Mouse (Mus musculus) megakaryocyte progenitor cell, adult 5-6 weeks (primary cell): ENCODE measurements around the gene Slc27a4. TPM values are rescaled to one million over a fixed set of nuclear protein-coding genes. Genes with fewer than 3 reads are reported as not detected.

Experiments used
- ATAC-seq: replicated peaks from 2 replicates; pipeline ENCODE4 v1.8.0; 2016; ENCODE audit warnings: mild to moderate bottlenecking, moderate TSS enrichment, inconsistent platforms; ENCODE audit not compliant: poor library complexity
- total RNA-seq, 2 experiments: library from RNA; stranded (forward) in 1 of 2; stranded (reverse) in 1 of 2; fragments of 157-497, 149-512 nt in 1 of 2; fragments of 200-1000 nt in 1 of 2; gene quantifications; 2 replicates each; pipeline versions ENCODE4 v1.2.3 to v1.2.4; 2015 to 2017

The Slc27a4 gene
- total RNA-seq, 2 experiments from 2014 or later, result 4.2 to 7.2 TPM

GRCm38 (mm10) chr2:29820025-29820817, 17.8 kb downstream of the Slc27a4 start, which contains the start of gene Urm1:
Gene Urm1 (plus strand): TSS chr2:29820075.
- peak; percentile 73 for ATAC-seq

- peak; percentile 17 for ATAC-seq
Observed at GRCm38 (mm10) chr2:29826318-29826925, 24.0 kb downstream of the Slc27a4 start.

GRCm38 (mm10) chr2:29826926-29827708, 24.7 kb downstream of the Slc27a4 start:
- peak; percentile 98 for ATAC-seq

GRCm38 (mm10) chr2:29827709-29828024, 25.2 kb downstream of the Slc27a4 start:
- peak; percentile 27; the same call in 1 of the 2 replicates for ATAC-seq

GRCm38 (mm10) chr2:29831106-29831505, 28.7 kb downstream of the Slc27a4 start:
- no peak for ATAC-seq

GRCm38 (mm10) chr2:29833796-29834195, 31.4 kb downstream of the Slc27a4 start:
- no peak for ATAC-seq

- ATAC-seq, result no peak
Observed at GRCm38 (mm10) chr2:29835391-29835899, 33.0 kb downstream of the Slc27a4 start.

- no peak for ATAC-seq
Observed at GRCm38 (mm10) chr2:29839460-29839859, 37.0 kb downstream of the Slc27a4 start.

GRCm38 (mm10) chr2:29843231-29844105, 41.0 kb downstream of the Slc27a4 start:
- ATAC-seq, result no peak

- ATAC-seq, result no peak
Observed at GRCm38 (mm10) chr2:29844115-29844514, 41.7 kb downstream of the Slc27a4 start.

GRCm38 (mm10) chr2:29844661-29845060, 42.2 kb downstream of the Slc27a4 start:
- no peak for ATAC-seq

- ATAC-seq, result no peak
Observed at GRCm38 (mm10) chr2:29845636-29846035, 43.2 kb downstream of the Slc27a4 start.

GRCm38 (mm10) chr2:29846061-29846853, 43.8 kb downstream of the Slc27a4 start:
- no peak for ATAC-seq

GRCm38 (mm10) chr2:29846911-29847310, 44.5 kb downstream of the Slc27a4 start:
- no peak for ATAC-seq

- ATAC-seq, result no peak
Observed at GRCm38 (mm10) chr2:29849041-29849440, 46.6 kb downstream of the Slc27a4 start.

- 0 out of 2 replicates have a peak, but pooled peaks have one; percentile 34 for ATAC-seq
Observed at GRCm38 (mm10) chr2:29849841-29850480, 47.5 kb downstream of the Slc27a4 start.

GRCm38 (mm10) chr2:29852957-29853485, 50.6 kb downstream of the Slc27a4 start:
- no peak for ATAC-seq

GRCm38 (mm10) chr2:29853736-29854135, 51.3 kb downstream of the Slc27a4 start:
- no peak for ATAC-seq
